Mouse (Mus musculus) forebrain, embryonic 16.5 days (tissue): ENCODE data around the gene Speg. TPM values are rescaled to one million over a fixed set of nuclear protein-coding genes. Genes with fewer than 3 reads are reported as not detected.

ENCODE experiments used
- ATAC-seq: fragments of 200-750 bp; cut with Nextera tagmentation; 2 replicates; pipeline ENCODE4 v1.8.0; 2017; ENCODE audit warnings: mild to moderate bottlenecking, moderate library complexity
- H3K27ac ChIP-seq: fragments of 300-500 bp; sonication (generic); 2 replicates; pipeline ENCODE4 v1.5.1; 2014; ENCODE audit warnings: low read length, control low read depth
- H3K27me3 ChIP-seq: fragments of 300-500 bp; sonication (generic); replicated peaks from 2 replicates; pipeline ENCODE4 v1.6.1; 2014; ENCODE audit warnings: low read length; ENCODE audit not compliant: control insufficient read depth, insufficient read depth
- H3K36me3 ChIP-seq: fragments of 300-500 bp; sonication (generic); 2 replicates; pipeline ENCODE4 v1.6.1; 2014; ENCODE audit not compliant: control insufficient read depth, insufficient read depth
- H3K4me1 ChIP-seq: fragments of 300-500 bp; sonication (generic); replicated peaks from 2 replicates; pipeline ENCODE4 v1.6.1; 2014; ENCODE audit warnings: low read length; ENCODE audit not compliant: control insufficient read depth, insufficient read depth
- H3K4me2 ChIP-seq: fragments of 300-500 bp; sonication (generic); 2 replicates; pipeline ENCODE4 v1.6.1; 2014; ENCODE audit warnings: mild to moderate bottlenecking, low read length, control low read depth
- H3K4me3 ChIP-seq: fragments of 300-500 bp; sonication (generic); replicated peaks from 2 replicates; pipeline ENCODE4 v1.5.1; 2014; ENCODE audit warnings: mild to moderate bottlenecking, low read length, control low read depth
- H3K9ac ChIP-seq: fragments of 300-500 bp; sonication (generic); replicated peaks from 2 replicates; pipeline ENCODE4 v1.6.1; 2014; ENCODE audit warnings: low read depth, low read length, control low read depth
- H3K9me3 ChIP-seq: fragments of 300-500 bp; sonication (generic); 2 replicates; pipeline ENCODE4 v1.6.1; 2016; ENCODE audit warnings: low read length; ENCODE audit not compliant: control insufficient read depth
- whole genome bisulfite sequencing: fragments of 180-500 bp; shearing (Covaris S2); extraction: QIAGEN DNeasy Blood & Tissue Kit; methylation state at CpG from one replicate; pipeline ENCODE4 v1.1.7; 2014; 5-methylcytosine and 5-hydroxymethylcytosine counted together
- polyA plus RNA-seq: library from polyadenylated mRNA; unstranded; fragments of >200 nt; fragmentation: Nextera tagmentation; extraction: Ambion mirVana; gene quantifications from 2 replicates; pipeline ENCODE4 v1.2.1, GENCODE M21; 2015

Speg gene
- polyA plus RNA-seq, 1 experiment from 2014 or later = 12.9 TPM

GRCm38 (mm10) chr1:75422823-75423471 lies 47.9 kb downstream of the Speg start:
- peaks cover 46% of the 10 kb centered on the region for H3K27me3 ChIP-seq

GRCm38 (mm10) chr1:75423780-75424390 lies 48.8 kb downstream of the Speg start:
- peaks cover 46% of the 10 kb centered on the region for H3K27me3 ChIP-seq
- no peak overlapping the region for H3K9ac ChIP-seq
- no peaks in the 10 kb centered on the region for H3K9me3 ChIP-seq
- H3K4me3 ChIP-seq = no peak overlapping the region
- no peak overlapping the region for H3K4me2 ChIP-seq
- no peaks in the 10 kb centered on the region for H3K36me3 ChIP-seq
- WGBS = 29% methylated on average over 11 of the region's 11 CpGs
- H3K27ac ChIP-seq = no peak overlapping the region
- no peak for ATAC-seq
- H3K4me1 ChIP-seq = peaks cover 18% of the 10 kb centered on the region

More at GRCm38 (mm10) chr1:75422823-75423471, 47.9 kb downstream of the Speg start:
- no peak overlapping the region for H3K27ac ChIP-seq
- H3K36me3 ChIP-seq = no peaks in the 10 kb centered on the region
- peak overlapping the region; percentile 50 for H3K9ac ChIP-seq
- H3K4me3 ChIP-seq = peak overlapping the region; percentile 42
- peak overlapping the region; percentile 54 for H3K4me2 ChIP-seq
- no peaks in the 10 kb centered on the region for H3K9me3 ChIP-seq
- WGBS = under 1% methylated on average over 68 of the region's 71 CpGs
- peaks cover 18% of the 10 kb centered on the region for H3K4me1 ChIP-seq
- ATAC-seq = peak; percentile 49

GRCm38 (mm10) chr1:75425796-75426471 lies 50.8 kb downstream of the Speg start:
- Histone ChIP-seq H3K4me3 (no peak overlapping the region), H3K4me1 (peaks cover 18% of the 10 kb centered on the region), H3K4me2 (no peak overlapping the region), H3K36me3 (no peaks in the 10 kb centered on the region), H3K9ac (no peak overlapping the region), H3K27ac (no peak overlapping the region), H3K27me3 (peaks cover 38% of the 10 kb centered on the region), H3K9me3 (no peaks in the 10 kb centered on the region)
- WGBS = 38% methylated on average over 10 of the region's 10 CpGs
- no peak for ATAC-seq

- WGBS = 6% methylated on average over 28 of the region's 28 CpGs
- peaks cover under 1% of the 10 kb centered on the region; the same call in 1 of the 2 replicates for H3K36me3 ChIP-seq
- peak; percentile 91 for ATAC-seq
- no peaks in the 10 kb centered on the region; the same call in 1 of the 2 replicates for H3K27me3 ChIP-seq
- peak within 1 kb of the TSS; percentile 72 for H3K4me2 ChIP-seq
- no peaks in the 10 kb centered on the region for H3K9me3 ChIP-seq
- H3K9ac ChIP-seq = peak within 1 kb of the TSS; percentile 64
- H3K27ac ChIP-seq = peak within 1 kb of the TSS; percentile 41; the same call in 1 of the 2 replicates
- peak within 1 kb of the TSS; percentile 56 for H3K4me3 ChIP-seq
- H3K4me1 ChIP-seq = peaks cover 9% of the 10 kb centered on the region
Observed at GRCm38 (mm10) chr1:75435475-75436328, 60.6 kb downstream of the Speg start, which contains the start of gene Gmppa. Gmppa (plus strand) TSS chr1:75435930.

GRCm38 (mm10) chr1:75438782-75439181 lies 63.7 kb downstream of the Speg start:
- no peaks in the 10 kb centered on the region for H3K9me3 ChIP-seq
- no peak overlapping the region for H3K9ac ChIP-seq
- H3K4me3 ChIP-seq = no peak overlapping the region
- no peaks in the 10 kb centered on the region for H3K27me3 ChIP-seq
- ATAC-seq = no peak
- H3K4me2 ChIP-seq = no peak overlapping the region
- peaks cover 2% of the 10 kb centered on the region; the same call in 1 of the 2 replicates for H3K36me3 ChIP-seq
- H3K4me1 ChIP-seq = peaks cover 26% of the 10 kb centered on the region
- 80% methylated on average over 8 of the region's 9 CpGs for WGBS
- no peak overlapping the region for H3K27ac ChIP-seq

GRCm38 (mm10) chr1:75440661-75441060 lies 65.6 kb downstream of the Speg start:
- Histone ChIP-seq H3K4me1 (peaks cover 45% of the 10 kb centered on the region), H3K27ac (no peak overlapping the region), H3K4me3 (no peak overlapping the region), H3K9me3 (no peaks in the 10 kb centered on the region), H3K4me2 (no peak overlapping the region), H3K36me3 (peaks cover 2% of the 10 kb centered on the region; the same call in 1 of the 2 replicates), H3K9ac (no peak overlapping the region), H3K27me3 (no peaks in the 10 kb centered on the region)
- 89% methylated on average over 7 of the region's 7 CpGs for WGBS
- ATAC-seq = no peak

- Histone ChIP-seq H3K4me2 (no peak overlapping the region), H3K4me1 (peaks cover 50% of the 10 kb centered on the region), H3K9ac (no peak overlapping the region), H3K9me3 (no peaks in the 10 kb centered on the region), H3K4me3 (no peak overlapping the region), H3K27me3 (no peaks in the 10 kb centered on the region), H3K36me3 (peaks cover 2% of the 10 kb centered on the region; the same call in 1 of the 2 replicates), H3K27ac (no peak overlapping the region)
- WGBS = 81% methylated on average over 15 of the region's 15 CpGs
- ATAC-seq = no peak
Observed at GRCm38 (mm10) chr1:75441471-75441996, 66.4 kb downstream of the Speg start.

- Histone ChIP-seq H3K36me3 (peaks cover 2% of the 10 kb centered on the region; the same call in 1 of the 2 replicates), H3K4me2 (no peak overlapping the region), H3K4me1 (peaks cover 50% of the 10 kb centered on the region), H3K4me3 (no peak overlapping the region), H3K27me3 (no peaks in the 10 kb centered on the region), H3K27ac (no peak overlapping the region; the same call in 1 of the 2 replicates), H3K9ac (no peak overlapping the region), H3K9me3 (no peaks in the 10 kb centered on the region)
- 77% methylated on average over 9 of the region's 9 CpGs for WGBS
- ATAC-seq = no peak
Observed at GRCm38 (mm10) chr1:75442171-75442570, 67.1 kb downstream of the Speg start.
